In genomic region chr11:102224686-102225085, GRCm38 (mm10) we compare ENCODE assay signal across 7 mouse cellular contexts. TPM values are rescaled to one million over a fixed set of nuclear protein-coding genes. Genes with fewer than 3 reads are reported as not detected.
A peak's percentile ranks its signal among the peaks of the same experiment; 100 is the strongest.
DNase-seq lines count a peak whose midpoint lies in the region; ATAC-seq and TF ChIP-seq lines count a peak whose summit lies in the region.

No protein-coding gene starts in this region.

- no peaks in the 10 kb centered on the region for H3K27me3 ChIP-seq in megakaryocyte, embryonic 14.5 days (replicated peaks)
- no peaks in the 10 kb centered on the region for H3K27me3 ChIP-seq in embryonic facial prominence, embryonic 11.5 days (ENCODE audit: control insufficient read depth, insufficient read depth, low read length)
- no peaks in the 10 kb centered on the region for H3K27me3 ChIP-seq in hindbrain, embryonic 15.5 days
- H3K27me3 ChIP-seq in lung, postnatal 0 days (replicated peaks; ENCODE audit: insufficient read depth, low read length), result no peaks in the 10 kb centered on the region

- TF ChIP-seq CTCF in lung, postnatal 0 days (IDR thresholded peaks at IDR 0.05), result no peak

- peaks cover 96% of the 10 kb centered on the region for H3K4me1 ChIP-seq in megakaryocyte, embryonic 14.5 days
- peaks cover 19% of the 10 kb centered on the region for H3K4me1 ChIP-seq in embryonic facial prominence, embryonic 11.5 days (ENCODE audit: control insufficient read depth, insufficient read depth, low read length)
- H3K4me1 ChIP-seq in hindbrain, embryonic 15.5 days (replicated peaks), result peaks cover 65% of the 10 kb centered on the region
- peaks cover 55% of the 10 kb centered on the region for H3K4me1 ChIP-seq in lung, postnatal 0 days (ENCODE audit: insufficient read depth, low read depth, low read length)

- H3K9ac ChIP-seq in embryonic facial prominence, embryonic 11.5 days (replicated peaks; ENCODE audit: low read length), result peak overlapping the region; percentile 34
- no peak overlapping the region for H3K9ac ChIP-seq in hindbrain, embryonic 15.5 days
- no peak overlapping the region for H3K9ac ChIP-seq in lung, postnatal 0 days (replicated peaks; ENCODE audit: low read depth)

- H3K36me3 ChIP-seq in megakaryocyte, embryonic 14.5 days (replicated peaks; ENCODE audit: low read length), result peaks cover 91% of the 10 kb centered on the region
- no peaks in the 10 kb centered on the region for H3K36me3 ChIP-seq in embryonic facial prominence, embryonic 11.5 days (replicated peaks; ENCODE audit: control insufficient read depth, insufficient read depth, low read depth, low read length)
- H3K36me3 ChIP-seq in hindbrain, embryonic 15.5 days, result no peaks in the 10 kb centered on the region
- peaks cover 6% of the 10 kb centered on the region; the same call in 1 of the 2 replicates for H3K36me3 ChIP-seq in lung, postnatal 0 days (ENCODE audit: insufficient read depth, low read length)

- peak overlapping the region; percentile 42 for H3K4me2 ChIP-seq in embryonic facial prominence, embryonic 11.5 days (ENCODE audit: low read depth, low read length)
- peak overlapping the region; percentile 44 for H3K4me2 ChIP-seq in hindbrain, embryonic 15.5 days
- H3K4me2 ChIP-seq in lung, postnatal 0 days (replicated peaks; ENCODE audit: low read depth, low read length), result peak overlapping the region; percentile 40

- no peak for TF ChIP-seq EP300 in lung, postnatal 0 days (IDR thresholded peaks at IDR 0.05)

- H3K4me3 ChIP-seq in megakaryocyte, embryonic 14.5 days (replicated peaks), result peak overlapping the region; percentile 81
- H3K4me3 ChIP-seq in embryonic facial prominence, embryonic 11.5 days (ENCODE audit: low read depth, low read length), result 0 out of 2 replicates have a peak overlapping the region, but pooled peaks have one; percentile 5
- peak overlapping the region; percentile 9; the same call in 1 of the 2 replicates for H3K4me3 ChIP-seq in hindbrain, embryonic 15.5 days
- H3K4me3 ChIP-seq in lung, postnatal 0 days (ENCODE audit: low read depth, low read length), result no peak overlapping the region

- H3K9me3 ChIP-seq in megakaryocyte, embryonic 14.5 days, result no peaks in the 10 kb centered on the region
- H3K9me3 ChIP-seq in embryonic facial prominence, embryonic 11.5 days (replicated peaks; ENCODE audit: control insufficient read depth, low read length), result no peaks in the 10 kb centered on the region
- no peaks in the 10 kb centered on the region for H3K9me3 ChIP-seq in hindbrain, embryonic 15.5 days
- no peaks in the 10 kb centered on the region for H3K9me3 ChIP-seq in lung, postnatal 0 days (ENCODE audit: low read length)

- H3K27ac ChIP-seq in embryonic facial prominence, embryonic 11.5 days (replicated peaks; ENCODE audit: low read depth, low read length), result no peak overlapping the region
- H3K27ac ChIP-seq in hindbrain, embryonic 15.5 days (replicated peaks), result no peak overlapping the region
- peak overlapping the region; percentile 64; the same call in 1 of the 2 replicates for H3K27ac ChIP-seq in lung, postnatal 0 days (ENCODE audit: low read length)

- no peak for DNase-seq in embryonic facial prominence, embryonic 11.5 days (ENCODE audit: low spot score)
- DNase-seq in lung, postnatal 0 days (ENCODE audit: low spot score), result peak; percentile 38
- no peak for DNase-seq in right cerebral cortex, adult 2 months (ENCODE audit: low spot score in 2 of 2)
- no peak for DNase-seq in frontal cortex, postnatal 14 days (ENCODE audit: low spot score in 2 of 2)

- WGBS in embryonic facial prominence, embryonic 11.5 days, result 8% methylated on average over 22 of the region's 22 CpGs
- 7% methylated on average over 22 of the region's 22 CpGs for WGBS in hindbrain, embryonic 15.5 days
- 12% methylated on average over 22 of the region's 22 CpGs for WGBS in lung, postnatal 0 days

- ATAC-seq in megakaryocyte, adult 5-6 weeks (ENCODE audit: poor library complexity, severe bottlenecking), result no peak
- ATAC-seq in embryonic facial prominence, embryonic 11.5 days (replicated peaks; ENCODE audit: insufficient number of reproducible peaks, low FRiP score, low TSS enrichment, low read depth), result no peak
- no peak for ATAC-seq in hindbrain, embryonic 15.5 days (ENCODE audit: low FRiP score, low read depth)
- ATAC-seq in lung, postnatal 0 days, result no peak

RNA-seq across cellular contexts. Expression of gene Hdac5, which starts 5.3 kb away (rescaled TPM):
- polyA plus RNA-seq in megakaryocyte, embryonic 14.5 days (2012; ENCODE audit: insufficient read depth, low replicate concordance), result 384 and 644 TPM in 2 replicates
- total RNA-seq in megakaryocyte, adult 5-6 weeks (2015), result 35.0 and 47.6 TPM in 2 replicates
- total RNA-seq in megakaryocyte, adult 5-6 weeks (2017), result 36.2 and 36.5 TPM in 2 replicates
- polyA plus RNA-seq in embryonic facial prominence, embryonic 11.5 days (2014; fragmentation: Nextera tagmentation; extraction: Ambion mirVana), result 21.9 and 24.0 TPM in 2 replicates
- 82.7 and 84.9 TPM in 2 replicates for polyA plus RNA-seq in hindbrain, embryonic 15.5 days (2015; fragmentation: Nextera tagmentation; extraction: Ambion mirVana)
- polyA plus RNA-seq in lung, postnatal 0 days (2015; fragmentation: Nextera tagmentation; extraction: Ambion mirVana), result 65.6 and 79.0 TPM in 2 replicates

RNA-seq across cellular contexts. Expression of gene BC030867, which starts 24.0 kb away (rescaled TPM):
- polyA plus RNA-seq in megakaryocyte, embryonic 14.5 days (2012; ENCODE audit: insufficient read depth, low replicate concordance), result 2.6 and 4.2 TPM in 2 replicates
- 8.7 and 12.8 TPM in 2 replicates for total RNA-seq in megakaryocyte, adult 5-6 weeks (2015)
- 4.6 and 5.0 TPM in 2 replicates for total RNA-seq in megakaryocyte, adult 5-6 weeks (2017)
- polyA plus RNA-seq in embryonic facial prominence, embryonic 11.5 days (2014; fragmentation: Nextera tagmentation; extraction: Ambion mirVana), result 20.8 and 20.9 TPM in 2 replicates
- 3.3 and 3.4 TPM in 2 replicates for polyA plus RNA-seq in hindbrain, embryonic 15.5 days (2015; fragmentation: Nextera tagmentation; extraction: Ambion mirVana)
- 0.88 and 1.3 TPM in 2 replicates for polyA plus RNA-seq in lung, postnatal 0 days (2015; fragmentation: Nextera tagmentation; extraction: Ambion mirVana)

RNA-seq across cellular contexts. Expression of gene G6pc3, which starts 35.3 kb away (rescaled TPM):
- polyA plus RNA-seq in megakaryocyte, embryonic 14.5 days (2012; ENCODE audit: insufficient read depth, low replicate concordance), result 32.9 and 73.3 TPM in 2 replicates
- 23.4 and 23.8 TPM in 2 replicates for total RNA-seq in megakaryocyte, adult 5-6 weeks (2015)
- 14.7 and 19.1 TPM in 2 replicates for total RNA-seq in megakaryocyte, adult 5-6 weeks (2017)
- 33.3 and 37.1 TPM in 2 replicates for polyA plus RNA-seq in embryonic facial prominence, embryonic 11.5 days (2014; fragmentation: Nextera tagmentation; extraction: Ambion mirVana)
- 40.4 and 41.2 TPM in 2 replicates for polyA plus RNA-seq in hindbrain, embryonic 15.5 days (2015; fragmentation: Nextera tagmentation; extraction: Ambion mirVana)
- polyA plus RNA-seq in lung, postnatal 0 days (2015; fragmentation: Nextera tagmentation; extraction: Ambion mirVana), result 15.8 and 16.7 TPM in 2 replicates

RNA-seq across cellular contexts. Expression of gene Lsm12, which starts 39.6 kb away (rescaled TPM):
- polyA plus RNA-seq in megakaryocyte, embryonic 14.5 days (2012; ENCODE audit: insufficient read depth, low replicate concordance), result 36.7 and 120 TPM in 2 replicates
- total RNA-seq in megakaryocyte, adult 5-6 weeks (2015), result 81.3 and 83.9 TPM in 2 replicates
- 43.0 and 46.5 TPM in 2 replicates for total RNA-seq in megakaryocyte, adult 5-6 weeks (2017)
- 71.3 and 76.5 TPM in 2 replicates for polyA plus RNA-seq in embryonic facial prominence, embryonic 11.5 days (2014; fragmentation: Nextera tagmentation; extraction: Ambion mirVana)
- 102 and 121 TPM in 2 replicates for polyA plus RNA-seq in hindbrain, embryonic 15.5 days (2015; fragmentation: Nextera tagmentation; extraction: Ambion mirVana)
- polyA plus RNA-seq in lung, postnatal 0 days (2015; fragmentation: Nextera tagmentation; extraction: Ambion mirVana), result 74.7 and 79.9 TPM in 2 replicates

RNA-seq across cellular contexts. Expression of gene Asb16, which starts 43.9 kb away (rescaled TPM):
- not detected in 2 replicates for polyA plus RNA-seq in megakaryocyte, embryonic 14.5 days (2012; ENCODE audit: insufficient read depth, low replicate concordance)
- 0.04 TPM in 1 of 2 replicates, not detected in the other for total RNA-seq in megakaryocyte, adult 5-6 weeks (2015)
- total RNA-seq in megakaryocyte, adult 5-6 weeks (2017), result not detected in 2 replicates
- polyA plus RNA-seq in embryonic facial prominence, embryonic 11.5 days (2014; fragmentation: Nextera tagmentation; extraction: Ambion mirVana), result 0.11 TPM in 1 of 2 replicates, not detected in the other
- polyA plus RNA-seq in hindbrain, embryonic 15.5 days (2015; fragmentation: Nextera tagmentation; extraction: Ambion mirVana), result 0.10 and 0.13 TPM in 2 replicates
- not detected in 2 replicates for polyA plus RNA-seq in lung, postnatal 0 days (2015; fragmentation: Nextera tagmentation; extraction: Ambion mirVana)
